13 mouse cellular contexts compared by ENCODE assay signal in the genomic region with DNA sequence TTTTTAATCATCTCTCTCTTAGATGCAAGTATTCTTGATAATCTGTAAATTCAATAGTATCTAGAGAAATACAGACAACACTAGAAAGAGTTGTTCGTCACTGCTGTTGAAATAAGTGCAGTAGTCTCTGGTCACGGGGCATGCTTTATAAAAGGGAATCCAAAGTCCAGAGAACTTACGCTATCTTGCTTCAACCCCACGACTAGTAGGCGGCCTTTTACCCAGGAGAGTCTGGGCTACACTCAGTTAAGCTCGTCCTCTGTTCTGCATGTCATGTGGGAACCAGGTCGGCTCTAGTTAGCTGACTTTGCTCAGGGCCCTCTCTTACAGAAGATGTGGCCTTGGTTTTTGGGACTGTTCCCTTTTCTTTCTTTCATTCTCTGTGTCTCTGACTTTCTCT.
DNase-seq lines count a peak whose midpoint lies in the region; ATAC-seq lines count a peak whose summit lies in the region.
"Had no signal": no experiment of that assay in that cellular context is flagged by ENCODE, and none has a peak within 500 bp of the region (broad histone marks: within the 10 kb centered on the region; RNA-seq: fewer than 3 reads in every experiment).

No protein-coding gene starts in this region.

- no peak overlapping the region for H3K4me2 ChIP-seq in hindbrain, embryonic 11.5 days (replicated peaks; ENCODE audit: low read depth, low read length)
- no peak overlapping the region for H3K4me2 ChIP-seq in midbrain, embryonic 11.5 days
- H3K4me2 ChIP-seq in intestine, embryonic 16.5 days (ENCODE audit: low read depth, low read length): no peak overlapping the region
- peak overlapping the region; percentile 50 for H3K4me2 ChIP-seq in neural tube, embryonic 15.5 days

- H3K9ac ChIP-seq in hindbrain, embryonic 11.5 days (ENCODE audit: low read depth, low read length): no peak overlapping the region
- H3K9ac ChIP-seq in midbrain, embryonic 11.5 days (ENCODE audit: low read length): no peak overlapping the region
- H3K9ac ChIP-seq in intestine, embryonic 16.5 days (ENCODE audit: low read depth, low read length): no peak overlapping the region
- H3K9ac ChIP-seq in neural tube, embryonic 15.5 days (replicated peaks): no peak overlapping the region

- no peak for ATAC-seq in hindbrain, embryonic 11.5 days (ENCODE audit: low FRiP score)
- no peak for ATAC-seq in midbrain, embryonic 11.5 days (ENCODE audit: low FRiP score)
- peak; percentile 88 for ATAC-seq in intestine, embryonic 16.5 days
- no peak for ATAC-seq in neural tube, embryonic 15.5 days (ENCODE audit: low FRiP score)

- H3K27me3 ChIP-seq in hindbrain, embryonic 10.5 days (ENCODE audit: insufficient read depth, poor library complexity, severe bottlenecking): no peaks in the 10 kb centered on the region
- H3K27me3 ChIP-seq in hindbrain, embryonic 11.5 days (ENCODE audit: control insufficient read depth, insufficient read depth, low read length): no peaks in the 10 kb centered on the region
- no peaks in the 10 kb centered on the region for H3K27me3 ChIP-seq in midbrain, embryonic 10.5 days (ENCODE audit: low read depth, poor library complexity, severe bottlenecking)
- no peaks in the 10 kb centered on the region for H3K27me3 ChIP-seq in midbrain, embryonic 11.5 days (ENCODE audit: control insufficient read depth, insufficient read depth, low read length)
- no peaks in the 10 kb centered on the region for H3K27me3 ChIP-seq in intestine, embryonic 16.5 days (replicated peaks; ENCODE audit: control insufficient read depth, insufficient read depth, low read length)
- no peaks in the 10 kb centered on the region for H3K27me3 ChIP-seq in neural tube, embryonic 15.5 days (replicated peaks)

- no peaks in the 10 kb centered on the region for H3K36me3 ChIP-seq in hindbrain, embryonic 10.5 days
- H3K36me3 ChIP-seq in hindbrain, embryonic 11.5 days (ENCODE audit: control insufficient read depth, insufficient read depth, low read length): no peaks in the 10 kb centered on the region
- no peaks in the 10 kb centered on the region for H3K36me3 ChIP-seq in midbrain, embryonic 10.5 days
- H3K36me3 ChIP-seq in midbrain, embryonic 11.5 days (ENCODE audit: control insufficient read depth, insufficient read depth, low read length): no peaks in the 10 kb centered on the region
- H3K36me3 ChIP-seq in intestine, embryonic 16.5 days (ENCODE audit: control insufficient read depth, insufficient read depth, low read length): no peaks in the 10 kb centered on the region
- no peaks in the 10 kb centered on the region for H3K36me3 ChIP-seq in neural tube, embryonic 15.5 days
- H3K36me3 ChIP-seq: G1E had no signal

- H3K4me1 ChIP-seq in hindbrain, embryonic 10.5 days (replicated peaks): peaks cover 28% of the 10 kb centered on the region
- no peaks in the 10 kb centered on the region; the same call in 1 of the 2 replicates for H3K4me1 ChIP-seq in hindbrain, embryonic 11.5 days (replicated peaks; ENCODE audit: control insufficient read depth, insufficient read depth, low read length)
- peaks cover 23% of the 10 kb centered on the region for H3K4me1 ChIP-seq in midbrain, embryonic 10.5 days
- peaks cover 5% of the 10 kb centered on the region; the same call in 1 of the 2 replicates for H3K4me1 ChIP-seq in midbrain, embryonic 11.5 days (ENCODE audit: control insufficient read depth, insufficient read depth, low read length)
- H3K4me1 ChIP-seq in intestine, embryonic 16.5 days (ENCODE audit: control insufficient read depth, insufficient read depth, low read length): 0 out of 2 replicates have a peak, but pooled peaks cover 2% of the 10 kb centered on the region
- H3K4me1 ChIP-seq in neural tube, embryonic 15.5 days: peaks cover 38% of the 10 kb centered on the region

- no peak for DNase-seq in hindbrain, embryonic 10.5 days (ENCODE audit: low spot score)
- DNase-seq in hindbrain, embryonic 11.5 days (ENCODE audit: low spot score): no peak
- DNase-seq in midbrain, embryonic 10.5 days (ENCODE audit: low spot score): no peak
- DNase-seq in midbrain, embryonic 11.5 days (ENCODE audit: low spot score, missing footprints): no peak
- no peak for DNase-seq in right cerebral cortex, adult 2 months (ENCODE audit: low spot score in 2 of 2)
- no peak for DNase-seq in frontal cortex, postnatal 36 days (ENCODE audit: low spot score in 2 of 2)
- DNase-seq: adrenal gland, postnatal 25 days; gastrocnemius, postnatal 36 days; lung, adult 2 months; thymus, postnatal 14 days had no signal

- no peak overlapping the region; the same call in 1 of the 2 replicates for H3K4me3 ChIP-seq in hindbrain, embryonic 10.5 days
- H3K4me3 ChIP-seq in hindbrain, embryonic 11.5 days (ENCODE audit: low read depth, low read length): no peak overlapping the region
- no peak overlapping the region for H3K4me3 ChIP-seq in midbrain, embryonic 10.5 days
- H3K4me3 ChIP-seq in midbrain, embryonic 11.5 days (ENCODE audit: low read depth, low read length): no peak overlapping the region
- H3K4me3 ChIP-seq in intestine, embryonic 16.5 days (ENCODE audit: low read length): no peak overlapping the region
- H3K4me3 ChIP-seq in neural tube, embryonic 15.5 days (replicated peaks): no peak overlapping the region

- H3K9me3 ChIP-seq in hindbrain, embryonic 10.5 days: no peaks in the 10 kb centered on the region
- no peaks in the 10 kb centered on the region for H3K9me3 ChIP-seq in hindbrain, embryonic 11.5 days (ENCODE audit: control insufficient read depth, low read length)
- H3K9me3 ChIP-seq in midbrain, embryonic 10.5 days (replicated peaks): no peaks in the 10 kb centered on the region
- H3K9me3 ChIP-seq in midbrain, embryonic 11.5 days (ENCODE audit: control insufficient read depth, low read length): no peaks in the 10 kb centered on the region
- H3K9me3 ChIP-seq in intestine, embryonic 16.5 days (ENCODE audit: control insufficient read depth, low read length): no peaks in the 10 kb centered on the region
- no peaks in the 10 kb centered on the region for H3K9me3 ChIP-seq in neural tube, embryonic 15.5 days (replicated peaks)

- 0 out of 2 replicates have a peak overlapping the region, but pooled peaks have one; percentile 60 for H3K27ac ChIP-seq in hindbrain, embryonic 10.5 days
- no peak overlapping the region for H3K27ac ChIP-seq in hindbrain, embryonic 11.5 days (ENCODE audit: low read depth, low read length)
- H3K27ac ChIP-seq in midbrain, embryonic 10.5 days (replicated peaks): peak overlapping the region; percentile 74; the same call in 1 of the 2 replicates
- no peak overlapping the region; the same call in 1 of the 2 replicates for H3K27ac ChIP-seq in midbrain, embryonic 11.5 days (ENCODE audit: low read depth, low read length)
- H3K27ac ChIP-seq in intestine, embryonic 16.5 days (ENCODE audit: low read length): no peak overlapping the region
- H3K27ac ChIP-seq in neural tube, embryonic 15.5 days (replicated peaks): peak overlapping the region; percentile 84

- 80% methylated on average over 7 of the region's 7 CpGs for WGBS in hindbrain, embryonic 10.5 days
- 80% methylated on average over 7 of the region's 7 CpGs for WGBS in hindbrain, embryonic 11.5 days
- WGBS in midbrain, embryonic 10.5 days: 85% methylated on average over 7 of the region's 7 CpGs
- WGBS in midbrain, embryonic 11.5 days: 71% methylated on average over 7 of the region's 7 CpGs
- WGBS in intestine, embryonic 16.5 days: 68% methylated on average over 7 of the region's 7 CpGs
- WGBS in neural tube, embryonic 15.5 days: 67% methylated on average over 7 of the region's 7 CpGs

Comparison
In these comparisons a context has a peak if more than half of its experiments do, and no peak if none do; other contexts are left out.
1. H3K27ac ChIP-seq: peak in hindbrain, embryonic 10.5 days (single experiment), midbrain, embryonic 10.5 days (single experiment) and neural tube, embryonic 15.5 days (single experiment); none in hindbrain, embryonic 11.5 days (single experiment), midbrain, embryonic 11.5 days (single experiment) and intestine, embryonic 16.5 days (single experiment).